Mouse (Mus musculus): ENCODE data around the gene Chd2.

GRCm38 (mm10) chr7:73394013-73394409 is 147.6 kb downstream of the Chd2 start:
- TF ChIP-seq POLR2A (IDR thresholded peaks at IDR 0.05; ENCODE audit: borderline replicate concordance, low read depth, low read length) (no peak), CTCF (IDR thresholded peaks at IDR 0.05; ENCODE audit: low read depth, low read length) (no peak)

Measured in bone marrow macrophage, adult 2 months (primary cell).